Mouse (Mus musculus) mouse trophoblast stem cell (cell line): ENCODE results near the gene Ankrd27.
"Not testable (repeated sequence)": the region's sequence is repeated elsewhere in the genome, so short reads cannot be mapped to it uniquely, and the experiment has no call there.

ENCODE experiments used
- in situ Hi-C, 2 experiments: fragments of 300-500 bp; cut with MseI, MboI; formaldehyde crosslinking; loops; 2 replicates in 1 of 2; 3 replicates in 1 of 2; pipeline ENCODE4 v1.15.1; 2025

Ankrd27 gene

DNA sequence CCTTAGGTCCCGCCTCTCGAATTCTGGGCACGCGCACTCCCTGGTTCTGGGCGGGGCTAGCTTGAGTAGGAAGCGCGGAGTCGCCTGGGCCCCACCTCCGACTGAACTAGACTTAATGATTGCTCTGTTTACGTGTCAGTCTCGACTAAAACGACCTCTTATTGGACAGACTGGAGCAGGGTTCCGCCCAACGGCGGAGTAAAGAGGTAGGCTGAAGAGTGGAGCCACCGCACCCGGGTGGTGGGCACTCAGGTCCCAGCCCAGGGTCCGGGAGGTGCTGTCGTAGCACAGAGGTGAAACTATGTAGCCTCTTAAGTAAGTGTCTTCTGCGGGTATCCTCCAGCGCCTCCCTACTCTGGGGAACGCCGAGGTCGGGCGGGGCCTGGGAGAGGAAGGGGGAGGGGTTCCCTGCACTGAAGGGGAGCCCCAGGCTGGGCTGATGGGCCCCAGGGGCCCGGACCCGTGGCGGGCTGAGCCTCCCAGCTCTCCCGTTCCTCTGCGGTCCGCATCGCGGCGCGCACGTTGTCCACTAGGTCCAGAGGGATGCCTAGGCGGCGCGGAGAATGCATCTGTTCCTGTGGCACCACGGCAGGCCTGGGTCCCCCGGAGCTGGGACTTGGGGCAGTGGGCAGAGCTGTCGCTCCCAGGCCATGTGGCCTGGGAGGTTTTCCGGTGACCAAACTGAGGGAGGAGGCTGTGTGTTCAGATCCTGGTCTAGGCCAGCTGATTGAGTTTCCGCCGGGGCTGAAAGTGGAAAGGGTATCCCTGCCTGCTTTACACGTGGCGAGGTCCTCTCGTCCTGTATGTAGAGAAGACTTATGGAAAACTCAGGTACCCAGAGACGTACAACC is at the start of gene Ankrd27:
Gene Ankrd27 (plus strand): TSS at position 190 of the 851 bp plus-strand sequence.
- in situ Hi-C loops = no loop called here

DNA sequence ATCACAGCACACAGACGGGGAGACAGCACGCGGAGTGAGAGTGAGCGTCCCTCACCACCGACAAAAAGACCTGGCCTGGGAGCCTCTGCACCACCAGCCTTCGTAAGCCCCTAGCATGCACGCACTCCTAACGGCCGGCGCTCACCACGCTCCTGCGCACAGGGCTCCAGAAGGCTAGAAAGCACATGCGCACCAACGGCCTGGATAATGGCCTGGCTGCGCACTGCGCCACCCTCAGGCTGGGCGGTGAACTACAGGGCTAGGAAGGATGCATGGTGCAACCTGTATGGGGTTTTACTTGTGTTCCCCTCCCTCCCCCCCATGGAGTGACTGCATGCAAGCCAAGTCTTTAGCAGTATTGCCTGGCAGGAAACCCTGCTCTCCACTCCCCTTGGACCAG is 48.5 kb upstream of the Ankrd27 start, which contains the start of gene Tdrd12:
Gene Tdrd12 (minus strand): TSS at position 184 of the 400 bp plus-strand sequence.
- in situ Hi-C loops = no loop called here

DNA sequence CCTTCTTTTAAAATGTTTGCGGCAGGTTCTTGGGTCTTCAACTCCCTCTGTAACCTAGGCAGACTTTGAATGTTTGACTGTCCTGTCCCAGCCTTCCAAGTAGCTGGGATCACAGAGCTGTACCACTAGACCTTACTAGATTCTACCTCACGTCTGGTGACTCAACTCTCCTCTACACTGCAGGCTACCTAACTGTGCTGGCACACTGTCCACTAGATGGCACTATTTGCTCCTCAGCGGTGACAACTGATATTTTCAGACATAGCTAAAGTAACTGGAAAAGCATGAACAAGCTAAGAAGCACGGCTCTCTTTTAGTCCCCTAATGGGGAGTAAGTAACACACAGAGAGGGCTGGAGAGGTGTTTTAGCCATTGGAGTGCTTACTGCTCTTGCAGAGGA is 40.2 kb upstream of the Ankrd27 start:
- in situ Hi-C loops = no loop called here

GRCm38 (mm10) chr7:35553751-35554604 is 32.1 kb upstream of the Ankrd27 start:
- in situ Hi-C loops = no loop called here

- in situ Hi-C loops = no loop called here
These were observed 31.4 kb upstream of the Ankrd27 start for GRCm38 (mm10) chr7:35554605-35555175.

DNA sequence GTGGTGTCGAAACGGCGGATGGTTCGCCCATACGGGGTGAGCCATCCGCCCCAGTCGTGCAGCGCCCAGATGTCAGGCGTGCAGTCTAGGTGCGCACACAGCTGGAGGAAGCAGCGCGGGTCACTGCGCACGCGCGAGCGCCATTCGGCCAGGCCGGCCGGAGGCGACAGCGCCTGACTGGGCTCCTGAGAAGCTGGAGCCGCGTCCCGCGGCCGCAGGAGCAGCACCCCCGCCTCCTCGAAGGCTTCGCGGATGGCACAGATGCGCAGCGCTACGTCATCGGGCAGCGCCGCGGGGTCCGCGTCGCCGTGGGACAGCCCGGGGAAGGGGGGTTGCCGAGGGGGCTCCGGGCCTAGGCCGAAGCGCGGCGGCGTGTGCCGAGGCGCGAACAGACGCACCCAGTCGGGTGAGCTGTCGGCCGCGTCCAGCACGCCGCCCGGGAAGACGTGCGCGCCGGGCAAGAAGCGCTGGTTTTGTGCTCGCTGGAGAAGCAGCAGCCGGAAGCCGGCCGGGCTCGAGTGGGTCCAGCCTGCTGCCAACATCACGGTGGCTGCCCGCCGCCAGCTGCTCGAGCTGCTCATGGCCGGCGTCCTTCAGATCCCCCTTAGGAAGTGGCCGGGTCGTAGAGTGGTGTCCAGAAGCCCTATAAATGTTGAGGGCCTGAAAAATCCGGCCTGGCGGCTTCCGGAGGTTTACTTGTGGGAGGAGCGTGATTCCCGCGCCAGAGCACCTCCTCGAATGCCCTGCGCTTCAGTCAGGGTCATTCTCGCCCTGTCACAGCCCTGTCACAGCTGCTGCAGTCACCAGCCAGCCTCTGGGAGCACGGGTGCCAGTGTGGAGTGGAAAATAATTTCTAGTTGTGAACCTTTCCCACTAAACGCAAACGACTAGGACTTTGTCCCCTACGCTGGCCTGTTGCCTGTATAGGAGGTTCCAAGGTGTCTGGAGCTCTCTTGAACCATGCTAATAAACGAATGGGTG is 30.5 kb upstream of the Ankrd27 start:
- in situ Hi-C loops = no loop called here

GRCm38 (mm10) chr7:35556205-35556603 is 29.8 kb upstream of the Ankrd27 start, which contains the start of gene Nudt19:
Gene Nudt19, minus strand, starts transcription at chr7:35556304.
- in situ Hi-C loops = no loop called here

DNA sequence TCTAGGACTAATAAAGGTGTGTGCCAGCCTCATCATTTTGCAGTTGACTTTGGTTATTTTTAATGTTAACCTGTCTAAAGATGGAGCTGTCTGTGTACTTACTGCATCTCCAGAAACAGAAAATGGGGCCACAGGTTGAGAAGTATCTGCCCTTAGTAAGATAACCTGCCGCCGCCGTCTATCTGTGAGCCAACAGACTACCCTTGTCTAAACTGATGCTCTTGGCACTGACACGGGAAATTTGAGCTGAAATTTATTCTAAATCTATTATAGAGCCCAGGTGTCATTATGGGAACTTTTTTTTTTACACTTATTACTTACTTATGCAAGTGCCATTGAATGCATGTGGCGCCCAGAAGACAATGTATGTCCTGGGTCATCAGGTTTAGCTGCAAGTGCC is 29.1 kb upstream of the Ankrd27 start:
- in situ Hi-C loops = no loop called here

- in situ Hi-C loops = no loop called here
These were observed 28.5 kb upstream of the Ankrd27 start for GRCm38 (mm10) chr7:35557577-35557976.

DNA sequence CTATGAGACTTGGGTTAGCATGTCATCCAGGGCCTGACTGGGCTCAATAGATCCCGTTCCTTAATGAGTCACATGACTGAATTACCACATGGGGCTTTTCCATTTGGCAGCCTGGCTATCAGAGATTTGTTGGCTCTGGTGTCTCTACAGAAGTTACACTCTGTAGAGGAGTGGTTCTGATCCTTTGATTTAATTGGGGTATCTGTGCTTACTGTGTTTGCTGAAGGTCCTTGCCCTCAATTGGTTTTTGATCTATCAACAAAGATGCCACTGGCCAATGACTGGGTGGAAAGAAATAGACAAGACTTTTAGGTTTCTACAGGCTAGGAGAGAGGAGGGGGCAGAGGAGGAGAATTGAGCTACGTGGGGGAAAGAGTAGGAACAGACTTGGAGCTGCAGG is 27.4 kb upstream of the Ankrd27 start:
- in situ Hi-C loops = no loop called here

GRCm38 (mm10) chr7:35559838-35560237 is 26.2 kb upstream of the Ankrd27 start:
- in situ Hi-C loops = no loop called here

GRCm38 (mm10) chr7:35563071-35563470 is 23.0 kb upstream of the Ankrd27 start:
- in situ Hi-C loops = no loop called here

DNA sequence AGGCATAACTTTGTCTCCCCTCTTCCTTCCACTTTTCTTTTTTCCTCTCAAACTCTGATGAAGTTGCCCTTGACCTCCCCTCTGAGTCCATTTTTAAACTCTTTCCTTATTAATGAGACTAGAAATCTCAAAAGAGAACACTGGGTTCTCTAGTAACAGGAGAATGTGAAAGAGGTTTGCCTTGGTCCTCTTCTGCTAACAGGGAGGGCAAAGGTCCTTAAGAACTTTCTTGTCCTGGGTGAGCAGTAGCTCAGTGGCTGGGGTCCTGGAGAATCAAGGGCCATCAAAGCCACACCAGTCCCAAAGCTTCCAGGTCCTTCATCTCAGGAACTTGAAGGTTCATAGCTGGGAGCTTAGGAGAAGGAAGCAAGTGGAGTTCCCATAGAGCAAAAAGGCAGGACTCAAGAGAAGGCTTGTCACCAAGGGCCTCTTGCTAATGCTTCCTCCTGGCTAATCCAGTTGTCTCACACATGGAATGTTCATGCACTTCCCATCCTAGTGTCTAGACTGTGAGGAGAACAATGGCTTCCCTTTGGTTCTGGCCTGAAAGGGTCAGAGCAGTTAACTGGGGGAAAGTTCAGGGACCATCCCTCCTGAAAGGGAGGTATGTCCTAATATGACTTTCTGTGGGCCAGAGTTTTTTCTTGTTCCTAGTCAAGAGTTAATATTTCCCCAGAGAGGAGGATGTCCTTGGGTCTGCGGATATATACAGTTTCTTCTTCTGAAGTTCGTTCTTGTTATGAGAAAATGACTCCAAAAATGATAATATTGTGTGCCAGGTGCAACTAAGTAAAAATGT is 21.8 kb upstream of the Ankrd27 start:
- in situ Hi-C loops = no loop called here

DNA sequence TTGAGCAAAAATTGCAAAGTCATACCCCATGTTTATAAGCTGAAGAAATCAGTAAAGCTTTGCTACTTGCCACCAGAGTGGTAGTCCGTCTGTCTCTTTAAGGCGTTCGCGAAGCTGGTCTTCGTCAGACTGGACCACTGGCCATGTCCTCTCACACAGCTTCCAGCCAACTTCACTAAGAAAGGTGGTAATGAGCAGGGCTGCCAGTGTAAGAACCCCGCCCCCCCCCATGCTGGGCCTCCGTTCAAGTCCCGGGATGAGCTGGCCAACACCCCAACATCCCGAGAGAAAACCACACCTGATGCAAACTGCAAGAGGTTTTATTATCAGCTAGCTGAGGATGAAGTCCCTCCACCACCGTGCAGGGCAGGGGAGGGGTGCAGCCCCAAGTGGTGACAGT is 21.2 kb upstream of the Ankrd27 start:
- in situ Hi-C loops = not testable (repeated sequence)

GRCm38 (mm10) chr7:35565965-35566364 is 20.1 kb upstream of the Ankrd27 start:
- in situ Hi-C loops = not testable (repeated sequence)

GRCm38 (mm10) chr7:35569724-35570123 is 16.3 kb upstream of the Ankrd27 start:
- in situ Hi-C loops = not testable (repeated sequence)

DNA sequence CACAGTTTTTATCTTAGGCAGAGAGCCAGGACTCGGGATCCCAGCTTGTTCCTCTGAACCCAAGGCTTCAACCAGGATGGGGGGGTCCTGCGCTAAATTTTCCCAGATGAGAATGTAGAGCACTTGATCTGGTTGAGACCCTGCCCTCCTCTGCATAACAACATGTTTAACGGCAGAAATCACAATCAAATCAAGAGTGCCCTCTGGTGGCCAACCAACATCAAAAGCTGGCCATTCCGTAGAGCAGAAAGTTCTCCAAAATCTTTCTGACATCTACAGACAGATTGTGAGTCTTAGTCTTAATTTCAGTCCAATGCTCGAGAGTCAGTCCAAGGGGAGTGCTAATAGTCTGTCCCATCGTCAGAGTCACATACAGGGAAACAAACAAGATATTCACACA is 15.2 kb upstream of the Ankrd27 start:
- in situ Hi-C loops = not testable (repeated sequence)

DNA sequence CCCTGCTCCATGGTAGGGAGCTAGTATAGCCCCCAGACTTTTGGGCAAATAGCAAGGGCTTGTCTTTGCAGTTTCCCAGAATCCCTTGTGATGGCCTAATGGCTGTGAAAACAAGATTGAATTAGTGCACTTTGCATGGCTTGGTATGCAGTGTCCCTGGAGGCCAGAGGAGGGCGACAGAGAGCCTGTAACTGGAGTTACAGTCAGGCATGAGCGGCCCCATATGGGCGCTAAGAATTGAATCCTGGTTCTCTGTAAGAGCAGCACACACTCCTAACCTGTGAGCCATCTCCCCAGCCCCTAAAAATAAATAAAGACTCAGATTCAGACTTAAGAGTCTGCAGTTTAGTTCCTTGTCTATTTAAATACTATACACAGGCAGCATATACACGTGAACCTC is 6.2 kb upstream of the Ankrd27 start:
- in situ Hi-C loops = no loop called here

DNA sequence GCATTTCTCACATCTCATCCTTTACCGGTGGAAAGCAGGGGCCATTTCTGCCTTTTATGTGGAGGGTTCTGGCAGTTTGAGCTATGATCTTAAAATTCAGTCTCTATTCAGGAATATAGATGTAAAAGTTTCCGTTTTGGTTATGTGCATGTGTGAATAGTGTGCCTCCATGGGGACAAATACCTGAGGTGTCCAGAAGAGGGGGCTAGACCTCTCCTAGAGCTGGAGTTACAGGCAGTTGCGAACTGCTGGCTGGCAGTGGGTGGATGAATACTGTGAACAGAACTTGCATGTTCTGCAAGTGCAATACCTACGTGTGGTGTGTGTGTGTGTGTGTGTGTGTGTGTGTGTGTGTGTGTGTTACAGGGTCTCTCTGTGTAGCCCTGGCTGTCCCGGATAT is 3.3 kb upstream of the Ankrd27 start:
- in situ Hi-C loops = no loop called here

DNA sequence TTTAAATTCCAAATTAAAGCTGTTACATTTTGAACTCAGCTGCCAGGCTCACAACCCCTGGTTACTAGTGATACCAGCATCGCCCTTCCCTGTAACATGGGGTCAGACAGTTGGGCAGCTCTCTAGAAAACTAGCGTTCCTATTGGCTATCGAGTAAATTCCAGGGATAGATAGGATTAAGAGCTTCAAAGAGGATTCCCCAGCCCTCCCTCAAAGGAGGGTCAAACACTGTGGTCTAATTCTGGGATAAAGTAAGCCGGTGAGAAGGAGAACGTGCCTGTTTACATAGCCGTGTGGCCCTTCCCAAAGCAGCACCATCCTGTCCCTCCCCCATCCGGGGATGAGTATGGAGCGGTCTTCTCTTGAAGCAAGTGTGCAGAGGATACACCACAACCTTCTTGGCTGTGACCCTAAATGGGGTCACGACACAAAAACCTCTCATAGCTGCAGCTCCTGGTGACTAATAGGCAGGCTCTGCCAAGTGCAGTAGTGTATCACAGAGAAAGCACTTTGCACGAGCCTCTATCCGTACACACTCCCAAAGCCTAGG is 2.5 kb upstream of the Ankrd27 start:
- in situ Hi-C loops = no loop called here
